Mouse (Mus musculus) spleen, adult 2 months (tissue): Measurements from ENCODE around the gene Sall1. TPM values are rescaled to one million over a fixed set of nuclear protein-coding genes. Genes with fewer than 3 reads are reported as not detected.

ENCODE experiments used
- DNase-seq, 2 experiments: peaks; one replicate each; pipeline versions ENCODE4 v3.0.0 to v3.0.0-alpha.2; 2012 to 2021; ENCODE audit warnings: low spot score in 2 of 2, low read depth in 1 of 2
- H3K27ac ChIP-seq: fragments of 200-500 bp; 2 replicates; pipeline ENCODE4 v1.5.1; 2012; ENCODE audit warnings: low read length, inconsistent platforms; ENCODE audit not compliant: insufficient read depth
- H3K27me3 ChIP-seq: fragments of 200-500 bp; 2 replicates; pipeline ENCODE4 v1.6.1; 2012; ENCODE audit warnings: mild to moderate bottlenecking, moderate library complexity, low read length, inconsistent platforms; ENCODE audit not compliant: control insufficient read depth, insufficient read depth
- H3K36me3 ChIP-seq: fragments of 200-500 bp; 2 replicates; pipeline ENCODE4 v1.6.1; 2012; ENCODE audit warnings: mild to moderate bottlenecking, low read length, inconsistent platforms; ENCODE audit not compliant: control insufficient read depth, insufficient read depth
- H3K4me1 ChIP-seq: fragments of 200-500 bp; 2 replicates; pipeline ENCODE4 v1.6.1; 2011; ENCODE audit warnings: inconsistent platforms; ENCODE audit not compliant: control insufficient read depth, insufficient read depth, insufficient read length
- H3K4me3 ChIP-seq: fragments of 200-500 bp; 2 replicates; pipeline ENCODE4 v1.5.1; 2011; ENCODE audit warnings: mild to moderate bottlenecking, inconsistent platforms; ENCODE audit not compliant: insufficient read depth, insufficient read length; ENCODE audit errors: extremely low read depth
- CTCF ChIP-seq: fragments of 200-500 bp; IDR thresholded peaks from 2 replicates; pipeline ENCODE4 v1.5.1; 2011; ENCODE audit warnings: mild to moderate bottlenecking, inconsistent platforms; ENCODE audit not compliant: insufficient read depth, insufficient read length, insufficient replicate concordance; ENCODE audit errors: extremely low read depth
- POLR2A ChIP-seq: fragments of 200-500 bp; IDR thresholded peaks from 2 replicates; pipeline ENCODE4 v1.6.1; 2011; ENCODE audit warnings: low read depth, low read length, inconsistent platforms
- WGBS: fragments of 180-500 bp; shearing (Covaris S2); methylation state at CpG from one replicate; pipeline ENCODE4 v1.1.7; 2018; 5-methylcytosine and 5-hydroxymethylcytosine counted together
- polyA plus RNA-seq: library from polyadenylated mRNA; depleted of rRNA; stranded (reverse); fragments of >200 nt; gene quantifications from 2 replicates; pipeline ENCODE4 v1.2.3, GENCODE M21; 2012

The Sall1 gene
- polyA plus RNA-seq, 1 experiment, result 0.05 TPM

GRCm38 (mm10) chr8:89039890-89040289 lies 4.1 kb downstream of the Sall1 start:
- H3K27me3 ChIP-seq, result peaks cover 25% of the 10 kb centered on the region
- no peak overlapping the region for H3K4me3 ChIP-seq
- H3K27ac ChIP-seq, result no peak overlapping the region

GRCm38 (mm10) chr8:89038920-89039319 lies 5.0 kb downstream of the Sall1 start:
- no peak for TF ChIP-seq CTCF
- TF ChIP-seq POLR2A, result no peak
- no peak for DNase-seq
- no peaks in the 10 kb centered on the region; the same call in 1 of the 2 replicates for H3K4me1 ChIP-seq
- H3K4me3 ChIP-seq, result no peak overlapping the region
- H3K36me3 ChIP-seq, result no peaks in the 10 kb centered on the region
- no peak overlapping the region for H3K27ac ChIP-seq
- H3K27me3 ChIP-seq, result peaks cover 21% of the 10 kb centered on the region
- WGBS, result 78% methylated on average over 4 of the region's 4 CpGs

More at GRCm38 (mm10) chr8:89039890-89040289, 4.1 kb downstream of the Sall1 start:
- no peak for TF ChIP-seq CTCF
- TF ChIP-seq POLR2A, result no peak
- Histone ChIP-seq H3K36me3 (no peaks in the 10 kb centered on the region), H3K4me1 (no peaks in the 10 kb centered on the region; the same call in 1 of the 2 replicates)
- 44% methylated on average over 6 of the region's 6 CpGs for WGBS
- DNase-seq, result no peak

- Histone ChIP-seq H3K27ac (no peak overlapping the region), H3K36me3 (no peaks in the 10 kb centered on the region), H3K27me3 (peaks cover 12% of the 10 kb centered on the region), H3K4me3 (no peak overlapping the region), H3K4me1 (no peaks in the 10 kb centered on the region; the same call in 1 of the 2 replicates)
- WGBS, result 35% methylated on average over 9 of the region's 9 CpGs
- no peak for TF ChIP-seq POLR2A
- TF ChIP-seq CTCF, result no peak
- DNase-seq, result no peak
Observed at GRCm38 (mm10) chr8:89037536-89038236, 6.3 kb downstream of the Sall1 start.

GRCm38 (mm10) chr8:89032412-89032811 lies 11.6 kb downstream of the Sall1 start:
- H3K27me3 ChIP-seq, result 0 out of 2 replicates have a peak, but pooled peaks cover 2% of the 10 kb centered on the region
- no peaks in the 10 kb centered on the region for H3K36me3 ChIP-seq
- H3K27ac ChIP-seq, result no peak overlapping the region
- 89% methylated on average over 13 of the region's 13 CpGs for WGBS
- H3K4me3 ChIP-seq, result no peak overlapping the region
- H3K4me1 ChIP-seq, result no peaks in the 10 kb centered on the region
- DNase-seq, result no peak
- TF ChIP-seq POLR2A, result no peak
- no peak for TF ChIP-seq CTCF

GRCm38 (mm10) chr8:89028156-89028555 lies 15.8 kb downstream of the Sall1 start:
- TF ChIP-seq CTCF (no peak), POLR2A (no peak)
- no peak overlapping the region for H3K27ac ChIP-seq
- no peak for DNase-seq
- H3K36me3 ChIP-seq, result no peaks in the 10 kb centered on the region
- no peak overlapping the region for H3K4me3 ChIP-seq
- peaks cover 3% of the 10 kb centered on the region for H3K27me3 ChIP-seq
- WGBS, result 38% methylated on average over 12 of the region's 12 CpGs
- no peaks in the 10 kb centered on the region for H3K4me1 ChIP-seq

GRCm38 (mm10) chr8:89026139-89026520 lies 17.8 kb downstream of the Sall1 start:
- no peak for TF ChIP-seq POLR2A
- no peak for TF ChIP-seq CTCF
- DNase-seq, result no peak
- 59% methylated on average over 12 of the region's 13 CpGs for WGBS
- Histone ChIP-seq H3K27me3 (peaks cover 3% of the 10 kb centered on the region), H3K4me3 (no peak overlapping the region), H3K27ac (no peak overlapping the region), H3K4me1 (no peaks in the 10 kb centered on the region), H3K36me3 (no peaks in the 10 kb centered on the region)
